Mouse (Mus musculus): Measurements from ENCODE around the gene Runx1. TPM values are rescaled to one million over a fixed set of nuclear protein-coding genes. Genes with fewer than 3 reads are reported as not detected.

The Runx1 gene
- polyA plus RNA-seq, 1 experiment from 2014 or later: 0.59 TPM

DNA sequence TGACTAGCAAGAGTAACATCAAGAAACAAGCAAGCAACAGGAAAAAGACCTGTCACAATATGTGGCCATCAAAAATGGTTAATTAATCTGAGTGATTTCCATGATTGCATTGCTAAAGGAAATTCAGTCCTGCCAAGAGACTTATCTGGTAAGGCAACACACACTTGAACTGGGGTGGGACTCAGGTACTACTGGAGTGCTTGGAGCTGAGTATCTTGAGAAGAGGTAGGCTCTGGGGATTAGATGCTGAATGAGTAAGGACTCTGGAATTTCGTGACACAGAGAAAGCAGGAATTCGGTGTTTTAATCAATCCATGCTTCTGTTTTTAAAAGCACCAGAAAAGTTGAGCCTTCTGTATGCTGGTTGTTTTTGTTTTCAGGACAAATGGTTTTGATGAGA, 209.1 kb downstream of the Runx1 start:
- Histone ChIP-seq H3K27me3 (ENCODE audit: control insufficient read depth, insufficient read depth, low read depth, low read length) (no peaks in the 10 kb centered on the region), H3K9ac (ENCODE audit: low read depth, low read length) (no peak overlapping the region), H3K27ac (ENCODE audit: low read length) (no peak overlapping the region), H3K36me3 (ENCODE audit: control insufficient read depth, insufficient read depth, low read length) (no peaks in the 10 kb centered on the region), H3K4me1 (ENCODE audit: control insufficient read depth, insufficient read depth, low read length) (no peaks in the 10 kb centered on the region), H3K4me2 (ENCODE audit: low read length) (no peak overlapping the region), H3K9me3 (replicated peaks; ENCODE audit: control insufficient read depth, low read length, poor library complexity, severe bottlenecking) (no peaks in the 10 kb centered on the region; the same call in 1 of the 2 replicates), H3K4me3 (ENCODE audit: low read depth, low read length) (no peak overlapping the region)
- WGBS: 89% methylated on average over 2 of the region's 2 CpGs
- ATAC-seq: no peak

DNA sequence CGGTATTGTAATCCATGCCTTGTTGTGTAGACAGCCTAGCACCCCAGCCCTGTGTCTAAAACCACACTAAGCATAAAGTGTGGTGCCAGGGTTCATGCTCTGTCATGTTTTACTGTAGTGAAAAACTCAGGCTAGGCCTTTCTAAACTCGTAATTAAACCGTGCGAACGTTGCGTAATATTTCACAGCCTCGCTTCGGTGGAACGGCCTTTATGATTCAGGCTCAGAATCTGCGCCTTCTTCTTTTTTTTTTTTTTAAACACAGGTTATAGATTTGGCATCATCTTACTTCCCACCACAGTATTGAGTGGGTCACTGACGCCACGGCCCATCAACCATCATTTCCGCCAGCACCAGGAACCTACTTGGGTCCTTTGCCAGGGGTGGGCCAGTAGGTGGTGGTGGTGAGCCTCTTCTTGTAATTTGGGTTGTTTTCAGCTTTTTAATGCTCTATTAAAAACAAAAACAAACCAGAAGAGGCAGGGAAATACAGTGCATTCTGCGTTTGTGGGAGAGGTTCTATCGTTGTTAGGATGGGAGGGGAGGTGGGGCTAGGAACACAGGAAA, 210.6 kb downstream of the Runx1 start:
- WGBS: 97% methylated on average over 15 of the region's 15 CpGs
- Histone ChIP-seq H3K27ac (ENCODE audit: low read length) (no peak overlapping the region), H3K9me3 (replicated peaks; ENCODE audit: control insufficient read depth, low read length, poor library complexity, severe bottlenecking) (no peaks in the 10 kb centered on the region; the same call in 1 of the 2 replicates), H3K4me3 (ENCODE audit: low read depth, low read length) (no peak overlapping the region), H3K4me1 (ENCODE audit: control insufficient read depth, insufficient read depth, low read length) (peaks cover under 1% of the 10 kb centered on the region), H3K36me3 (ENCODE audit: control insufficient read depth, insufficient read depth, low read length) (no peaks in the 10 kb centered on the region), H3K27me3 (ENCODE audit: control insufficient read depth, insufficient read depth, low read depth, low read length) (no peaks in the 10 kb centered on the region), H3K4me2 (ENCODE audit: low read length) (no peak overlapping the region), H3K9ac (ENCODE audit: low read depth, low read length) (no peak overlapping the region)
- no peak for ATAC-seq

DNA sequence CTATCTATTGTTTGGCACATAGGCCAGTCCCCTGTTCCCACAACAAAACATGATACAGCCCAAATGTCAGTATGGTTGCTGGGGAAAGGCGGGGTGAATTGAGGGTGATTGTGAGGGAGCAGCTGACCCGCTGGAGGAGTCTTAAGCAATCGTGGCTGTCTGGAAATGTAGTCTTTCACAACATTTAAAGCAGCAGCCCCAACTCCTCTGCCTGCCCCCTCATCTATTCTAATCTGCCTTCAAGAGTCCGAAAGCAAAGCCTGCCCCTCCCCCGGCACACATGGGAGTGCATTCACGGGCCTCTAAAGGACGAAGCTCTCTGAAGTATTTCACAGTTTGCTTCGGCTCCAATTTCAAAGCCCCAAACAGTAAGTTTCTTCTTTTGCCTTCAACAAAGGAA, 213.4 kb downstream of the Runx1 start:
- Histone ChIP-seq H3K9ac (ENCODE audit: low read depth, low read length) (no peak overlapping the region), H3K27ac (ENCODE audit: low read length) (no peak overlapping the region), H3K36me3 (ENCODE audit: control insufficient read depth, insufficient read depth, low read length) (no peaks in the 10 kb centered on the region), H3K4me3 (ENCODE audit: low read depth, low read length) (no peak overlapping the region), H3K9me3 (replicated peaks; ENCODE audit: control insufficient read depth, low read length, poor library complexity, severe bottlenecking) (no peaks in the 10 kb centered on the region; the same call in 1 of the 2 replicates), H3K27me3 (ENCODE audit: control insufficient read depth, insufficient read depth, low read depth, low read length) (no peaks in the 10 kb centered on the region; the same call in 1 of the 2 replicates), H3K4me2 (ENCODE audit: low read length) (no peak overlapping the region), H3K4me1 (ENCODE audit: control insufficient read depth, insufficient read depth, low read length) (peaks cover 15% of the 10 kb centered on the region)
- 21% methylated on average over 8 of the region's 8 CpGs for WGBS
- no peak for ATAC-seq

DNA sequence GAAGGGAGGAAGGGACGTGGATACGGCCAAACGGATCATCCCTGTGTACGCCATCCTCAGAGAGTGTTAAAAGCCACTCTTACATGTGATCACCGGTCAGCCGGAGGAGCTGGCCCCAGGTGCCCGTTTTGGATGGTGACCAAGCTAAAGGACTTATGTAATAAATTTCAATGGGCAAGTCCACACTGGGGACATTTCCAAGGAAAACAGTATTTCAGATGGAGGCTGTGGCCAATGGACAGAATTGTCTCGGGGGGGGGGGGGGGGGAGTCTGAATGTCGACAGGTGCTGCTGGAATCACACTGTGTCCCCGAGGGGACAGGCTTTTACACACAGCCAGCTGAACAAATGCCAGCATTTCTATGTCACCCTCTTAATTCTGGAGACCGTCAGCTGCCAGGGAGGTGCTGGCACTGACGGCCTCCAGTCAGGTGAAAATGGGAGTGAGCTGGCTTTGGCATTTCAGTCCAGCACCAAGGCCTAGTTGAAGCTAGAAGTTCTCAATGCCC, 214.3 kb downstream of the Runx1 start:
- H3K9ac ChIP-seq (ENCODE audit: low read depth, low read length): no peak overlapping the region
- no peaks in the 10 kb centered on the region for H3K9me3 ChIP-seq (replicated peaks; ENCODE audit: control insufficient read depth, low read length, poor library complexity, severe bottlenecking)
- H3K36me3 ChIP-seq (ENCODE audit: control insufficient read depth, insufficient read depth, low read length): no peaks in the 10 kb centered on the region
- H3K4me1 ChIP-seq (ENCODE audit: control insufficient read depth, insufficient read depth, low read length): peaks cover 15% of the 10 kb centered on the region
- ATAC-seq: no peak
- H3K4me3 ChIP-seq (ENCODE audit: low read depth, low read length): no peak overlapping the region
- H3K4me2 ChIP-seq (ENCODE audit: low read length): no peak overlapping the region
- H3K27me3 ChIP-seq (ENCODE audit: control insufficient read depth, insufficient read depth, low read depth, low read length): peaks cover 5% of the 10 kb centered on the region; the same call in 1 of the 2 replicates
- 76% methylated on average over 12 of the region's 12 CpGs for WGBS
- no peak overlapping the region for H3K27ac ChIP-seq (ENCODE audit: low read length)

DNA sequence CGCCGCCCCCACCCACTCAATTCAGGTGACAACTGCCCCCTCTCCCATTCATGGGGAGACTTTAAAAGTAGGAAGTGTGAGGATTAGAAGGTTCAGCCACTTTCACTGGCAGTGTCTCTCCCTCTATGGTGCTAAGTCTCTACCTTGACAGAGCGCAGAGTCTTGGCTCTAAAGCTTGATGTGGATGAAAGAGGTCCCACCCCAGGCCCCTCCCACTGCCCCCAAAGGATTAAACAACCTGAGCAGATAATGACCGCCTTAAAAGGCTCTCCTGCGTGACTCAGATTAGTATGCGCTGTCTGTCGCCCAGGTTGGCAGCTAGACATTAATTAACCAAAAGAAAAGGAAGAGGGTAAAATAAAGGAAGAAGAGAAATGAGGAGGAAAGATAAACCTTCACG, 215.5 kb downstream of the Runx1 start:
- Histone ChIP-seq H3K9me3 (replicated peaks; ENCODE audit: control insufficient read depth, low read length, poor library complexity, severe bottlenecking) (no peaks in the 10 kb centered on the region), H3K36me3 (ENCODE audit: control insufficient read depth, insufficient read depth, low read length) (no peaks in the 10 kb centered on the region)

DNA sequence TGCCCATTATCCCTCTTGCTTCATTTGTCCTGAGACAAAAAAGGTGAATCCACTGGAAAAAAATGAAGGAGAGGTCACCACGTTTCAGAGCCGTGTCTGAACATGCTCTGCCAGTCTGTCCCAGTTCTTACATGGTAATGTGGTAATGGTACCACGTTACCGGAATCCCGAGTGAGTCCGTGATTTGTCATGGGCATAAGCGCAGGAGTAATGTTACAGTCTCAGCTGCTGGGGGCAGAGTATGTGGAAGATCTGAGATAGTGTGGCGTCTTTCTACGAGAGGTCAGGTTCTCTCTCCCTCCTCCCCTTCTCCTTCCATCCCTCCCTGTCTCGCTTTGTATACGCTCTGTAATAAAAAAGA, 216.3 kb downstream of the Runx1 start:
- H3K27ac ChIP-seq (ENCODE audit: low read length): no peak overlapping the region
- WGBS: 44% methylated on average over 11 of the region's 11 CpGs
- H3K4me1 ChIP-seq (ENCODE audit: control insufficient read depth, insufficient read depth, low read length): peaks cover 17% of the 10 kb centered on the region
- H3K27me3 ChIP-seq (ENCODE audit: control insufficient read depth, insufficient read depth, low read depth, low read length): peaks cover 12% of the 10 kb centered on the region
- no peaks in the 10 kb centered on the region for H3K36me3 ChIP-seq (ENCODE audit: control insufficient read depth, insufficient read depth, low read length)
- no peak overlapping the region for H3K4me2 ChIP-seq (ENCODE audit: low read length)
- no peak for ATAC-seq
- no peaks in the 10 kb centered on the region for H3K9me3 ChIP-seq (replicated peaks; ENCODE audit: control insufficient read depth, low read length, poor library complexity, severe bottlenecking)
- H3K9ac ChIP-seq (ENCODE audit: low read depth, low read length): no peak overlapping the region
- no peak overlapping the region for H3K4me3 ChIP-seq (ENCODE audit: low read depth, low read length)

More for the DNA sequence above, 215.5 kb downstream of the Runx1 start:
- ATAC-seq: no peak
- Histone ChIP-seq H3K27ac (ENCODE audit: low read length) (no peak overlapping the region), H3K4me2 (ENCODE audit: low read length) (no peak overlapping the region), H3K4me1 (ENCODE audit: control insufficient read depth, insufficient read depth, low read length) (peaks cover 16% of the 10 kb centered on the region), H3K4me3 (ENCODE audit: low read depth, low read length) (no peak overlapping the region), H3K9ac (ENCODE audit: low read depth, low read length) (no peak overlapping the region), H3K27me3 (ENCODE audit: control insufficient read depth, insufficient read depth, low read depth, low read length) (peaks cover 12% of the 10 kb centered on the region)
- 29% methylated on average over 8 of the region's 8 CpGs for WGBS

DNA sequence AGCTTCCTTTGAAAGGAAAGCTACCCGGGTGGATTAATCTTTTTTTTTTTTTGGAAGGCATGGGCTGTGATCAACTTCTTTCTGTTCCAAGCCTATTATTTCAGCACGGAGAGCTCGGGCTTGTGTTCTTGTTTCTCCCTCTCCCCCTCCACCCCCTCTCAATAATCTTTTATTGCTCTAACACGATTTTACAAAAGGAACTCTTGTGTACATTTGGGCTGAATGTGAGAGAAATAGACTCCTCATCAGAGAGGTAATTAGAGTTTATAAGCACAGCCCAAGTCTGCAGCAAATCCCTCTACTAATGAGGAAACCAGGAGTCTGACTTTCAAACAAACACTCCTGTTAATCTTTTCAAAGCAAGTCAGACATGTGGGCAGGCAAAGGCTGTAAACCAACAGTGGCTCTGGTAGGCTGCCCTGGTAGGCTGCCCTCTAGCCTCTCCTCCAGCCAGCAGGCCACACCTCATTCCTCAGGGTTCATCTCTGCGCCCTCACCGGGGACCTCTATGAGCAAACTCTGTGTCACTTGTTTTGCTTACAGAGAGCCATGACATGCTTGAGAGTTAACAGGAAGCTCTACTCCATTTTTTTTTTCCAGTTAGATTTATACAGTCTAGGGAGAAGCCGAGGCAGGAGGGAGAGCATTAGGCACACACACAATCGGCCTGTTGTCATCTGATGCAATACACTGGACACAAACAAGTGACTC, 216.8 kb downstream of the Runx1 start:
- ATAC-seq: no peak
- Histone ChIP-seq H3K27ac (ENCODE audit: low read length) (no peak overlapping the region), H3K27me3 (ENCODE audit: control insufficient read depth, insufficient read depth, low read depth, low read length) (peaks cover 17% of the 10 kb centered on the region), H3K9ac (ENCODE audit: low read depth, low read length) (no peak overlapping the region), H3K9me3 (replicated peaks; ENCODE audit: control insufficient read depth, low read length, poor library complexity, severe bottlenecking) (no peaks in the 10 kb centered on the region), H3K4me3 (ENCODE audit: low read depth, low read length) (no peak overlapping the region), H3K4me1 (ENCODE audit: control insufficient read depth, insufficient read depth, low read length) (peaks cover 17% of the 10 kb centered on the region), H3K36me3 (ENCODE audit: control insufficient read depth, insufficient read depth, low read length) (no peaks in the 10 kb centered on the region), H3K4me2 (ENCODE audit: low read length) (no peak overlapping the region)
- 13% methylated on average over 8 of the region's 8 CpGs for WGBS

DNA sequence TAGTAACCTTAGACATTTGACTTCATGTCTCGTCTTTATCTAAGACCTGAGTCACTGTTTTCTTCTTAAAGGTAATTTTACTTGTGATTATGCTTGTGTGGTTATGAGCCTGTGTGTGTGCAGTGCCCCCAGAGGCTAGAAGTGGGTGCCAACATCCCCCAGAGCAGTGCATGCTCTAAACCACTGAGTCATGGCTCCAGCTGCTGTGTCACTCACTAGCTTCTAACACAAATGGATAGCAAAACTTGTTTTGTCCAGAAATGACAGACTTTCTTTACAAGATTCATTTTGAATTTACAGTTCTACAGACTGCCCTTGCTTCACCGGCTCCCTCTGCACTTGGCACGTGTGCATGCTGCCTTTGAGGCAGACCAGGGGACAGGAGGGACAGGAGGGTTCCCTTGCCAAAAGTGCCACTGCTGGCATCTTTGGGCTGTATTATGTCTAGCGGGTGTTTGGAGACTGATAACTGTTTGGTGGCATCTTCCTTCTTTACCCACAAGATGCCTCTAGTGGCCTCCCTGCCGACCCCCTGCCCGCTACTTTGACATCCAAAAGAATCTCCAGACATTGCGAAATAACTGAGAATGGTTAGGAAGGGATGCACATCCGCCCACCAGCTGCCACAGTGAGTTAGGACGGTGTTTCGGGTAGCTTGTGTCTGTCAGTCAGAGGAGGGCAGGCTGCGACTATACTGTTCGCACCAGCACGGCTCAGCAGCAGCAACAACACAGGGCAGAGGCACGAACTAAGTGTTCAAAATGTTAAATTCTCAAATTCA, 217.6 kb downstream of the Runx1 start:
- 33% methylated on average over 14 of the region's 14 CpGs for WGBS
- H3K4me1 ChIP-seq (ENCODE audit: control insufficient read depth, insufficient read depth, low read length): peaks cover 17% of the 10 kb centered on the region
- no peak overlapping the region for H3K4me3 ChIP-seq (ENCODE audit: low read depth, low read length)
- H3K27me3 ChIP-seq (ENCODE audit: control insufficient read depth, insufficient read depth, low read depth, low read length): peaks cover 17% of the 10 kb centered on the region
- H3K27ac ChIP-seq (ENCODE audit: low read length): no peak overlapping the region
- no peak overlapping the region for H3K9ac ChIP-seq (ENCODE audit: low read depth, low read length)
- no peak for ATAC-seq
- no peaks in the 10 kb centered on the region for H3K9me3 ChIP-seq (replicated peaks; ENCODE audit: control insufficient read depth, low read length, poor library complexity, severe bottlenecking)
- H3K4me2 ChIP-seq (ENCODE audit: low read length): no peak overlapping the region
- no peaks in the 10 kb centered on the region for H3K36me3 ChIP-seq (ENCODE audit: control insufficient read depth, insufficient read depth, low read length)
